Mouse (Mus musculus): ENCODE results near the gene Lyrm9. TPM values are rescaled to one million over a fixed set of nuclear protein-coding genes. Genes with fewer than 3 reads are reported as not detected.

Lyrm9 gene
- 22.5 and 25.5 TPM in 2 replicates for polyA plus RNA-seq (2015; fragmentation: Nextera tagmentation; extraction: Ambion mirVana)

GRCm38 (mm10) chr11:78826442-78827013 is at the start of gene Lyrm9:
Gene Lyrm9, plus strand, starts transcription at chr11:78826584.
- ATAC-seq (replicated peaks; ENCODE audit: low FRiP score) = peak; percentile 85
- Histone ChIP-seq H3K36me3 (no peaks in the 10 kb centered on the region), H3K4me2 (peak within 1 kb of the TSS; percentile 70), H3K27me3 (no peaks in the 10 kb centered on the region), H3K9me3 (replicated peaks) (no peaks in the 10 kb centered on the region), H3K4me1 (peaks cover 64% of the 10 kb centered on the region), H3K9ac (peak within 1 kb of the TSS; percentile 60), H3K27ac (peak within 1 kb of the TSS; percentile 83), H3K4me3 (replicated peaks) (peak within 1 kb of the TSS; percentile 73)
- WGBS = under 1% methylated on average over 51 of the region's 51 CpGs

GRCm38 (mm10) chr11:78777851-78778680 is 48.3 kb upstream of the Lyrm9 start:
- Histone ChIP-seq H3K4me2 (no peak overlapping the region), H3K9ac (no peak overlapping the region), H3K27ac (no peak overlapping the region), H3K9me3 (replicated peaks) (no peaks in the 10 kb centered on the region), H3K4me3 (replicated peaks) (no peak overlapping the region), H3K36me3 (no peaks in the 10 kb centered on the region), H3K27me3 (no peaks in the 10 kb centered on the region), H3K4me1 (0 out of 2 replicates have a peak, but pooled peaks cover 2% of the 10 kb centered on the region)
- 53% methylated on average over 10 of the region's 10 CpGs for WGBS
- no peak for ATAC-seq (replicated peaks; ENCODE audit: low FRiP score)

- Histone ChIP-seq H3K9me3 (replicated peaks) (no peaks in the 10 kb centered on the region), H3K4me2 (no peak overlapping the region), H3K4me1 (0 out of 2 replicates have a peak, but pooled peaks cover 4% of the 10 kb centered on the region), H3K27ac (no peak overlapping the region), H3K27me3 (no peaks in the 10 kb centered on the region), H3K4me3 (replicated peaks) (no peak overlapping the region), H3K36me3 (no peaks in the 10 kb centered on the region), H3K9ac (no peak overlapping the region)
- no peak for ATAC-seq (replicated peaks; ENCODE audit: low FRiP score)
- 94% methylated on average over 3 of the region's 3 CpGs for WGBS
Observed at GRCm38 (mm10) chr11:78780002-78780401, 46.4 kb upstream of the Lyrm9 start.

- Histone ChIP-seq H3K9ac (no peak overlapping the region), H3K27ac (no peak overlapping the region), H3K4me1 (0 out of 2 replicates have a peak, but pooled peaks cover 4% of the 10 kb centered on the region), H3K27me3 (no peaks in the 10 kb centered on the region), H3K4me2 (no peak overlapping the region), H3K4me3 (replicated peaks) (no peak overlapping the region), H3K36me3 (no peaks in the 10 kb centered on the region), H3K9me3 (replicated peaks) (no peaks in the 10 kb centered on the region)
- WGBS = 80% methylated on average over 3 of the region's 3 CpGs
- no peak for ATAC-seq (replicated peaks; ENCODE audit: low FRiP score)
Observed at GRCm38 (mm10) chr11:78780571-78780970, 45.8 kb upstream of the Lyrm9 start.

GRCm38 (mm10) chr11:78782326-78782725 is 44.1 kb upstream of the Lyrm9 start:
- WGBS = 62% methylated on average over 5 of the region's 5 CpGs

GRCm38 (mm10) chr11:78782791-78783347 is 43.5 kb upstream of the Lyrm9 start:
- H3K9me3 ChIP-seq (replicated peaks) = no peaks in the 10 kb centered on the region
- H3K27me3 ChIP-seq = no peaks in the 10 kb centered on the region
- H3K9ac ChIP-seq = no peak overlapping the region
- no peak for ATAC-seq (replicated peaks; ENCODE audit: low FRiP score)
- H3K4me1 ChIP-seq = 0 out of 2 replicates have a peak, but pooled peaks cover 13% of the 10 kb centered on the region
- 65% methylated on average over 9 of the region's 9 CpGs for WGBS
- no peak overlapping the region for H3K4me2 ChIP-seq
- H3K27ac ChIP-seq = no peak overlapping the region
- no peaks in the 10 kb centered on the region for H3K36me3 ChIP-seq
- no peak overlapping the region for H3K4me3 ChIP-seq (replicated peaks)

More at GRCm38 (mm10) chr11:78782326-78782725, 44.1 kb upstream of the Lyrm9 start:
- Histone ChIP-seq H3K9me3 (replicated peaks) (no peaks in the 10 kb centered on the region), H3K4me2 (no peak overlapping the region), H3K27me3 (no peaks in the 10 kb centered on the region), H3K9ac (no peak overlapping the region), H3K4me1 (0 out of 2 replicates have a peak, but pooled peaks cover 9% of the 10 kb centered on the region), H3K27ac (no peak overlapping the region), H3K36me3 (no peaks in the 10 kb centered on the region), H3K4me3 (replicated peaks) (no peak overlapping the region)
- no peak for ATAC-seq (replicated peaks; ENCODE audit: low FRiP score)

GRCm38 (mm10) chr11:78786013-78786431 is 40.4 kb upstream of the Lyrm9 start:
- Histone ChIP-seq H3K4me2 (no peak overlapping the region), H3K4me1 (0 out of 2 replicates have a peak, but pooled peaks cover 14% of the 10 kb centered on the region), H3K9ac (no peak overlapping the region), H3K9me3 (replicated peaks) (no peaks in the 10 kb centered on the region), H3K36me3 (no peaks in the 10 kb centered on the region), H3K27me3 (no peaks in the 10 kb centered on the region), H3K4me3 (replicated peaks) (no peak overlapping the region), H3K27ac (no peak overlapping the region)
- 54% methylated on average over 7 of the region's 7 CpGs for WGBS
- no peak for ATAC-seq (replicated peaks; ENCODE audit: low FRiP score)

GRCm38 (mm10) chr11:78789370-78790060 is 36.9 kb upstream of the Lyrm9 start:
- 85% methylated on average over 11 of the region's 11 CpGs for WGBS
- Histone ChIP-seq H3K9ac (no peak overlapping the region), H3K9me3 (replicated peaks) (no peaks in the 10 kb centered on the region), H3K4me2 (no peak overlapping the region), H3K27me3 (no peaks in the 10 kb centered on the region), H3K4me3 (replicated peaks) (no peak overlapping the region), H3K36me3 (no peaks in the 10 kb centered on the region), H3K27ac (no peak overlapping the region), H3K4me1 (peaks cover 30% of the 10 kb centered on the region)
- ATAC-seq (replicated peaks; ENCODE audit: low FRiP score) = no peak

GRCm38 (mm10) chr11:78791582-78791981 is 34.8 kb upstream of the Lyrm9 start:
- Histone ChIP-seq H3K27ac (peak overlapping the region; percentile 83), H3K4me2 (0 out of 2 replicates have a peak overlapping the region, but pooled peaks have one; percentile 2), H3K9ac (no peak overlapping the region), H3K4me3 (replicated peaks) (no peak overlapping the region), H3K9me3 (replicated peaks) (no peaks in the 10 kb centered on the region), H3K4me1 (peaks cover 27% of the 10 kb centered on the region), H3K27me3 (no peaks in the 10 kb centered on the region), H3K36me3 (no peaks in the 10 kb centered on the region)
- 29% methylated on average over 4 of the region's 4 CpGs for WGBS
- no peak for ATAC-seq (replicated peaks; ENCODE audit: low FRiP score)

GRCm38 (mm10) chr11:78792055-78792454 is 34.3 kb upstream of the Lyrm9 start:
- H3K36me3 ChIP-seq = no peaks in the 10 kb centered on the region
- no peaks in the 10 kb centered on the region for H3K27me3 ChIP-seq
- H3K27ac ChIP-seq = peak overlapping the region; percentile 83
- peaks cover 27% of the 10 kb centered on the region for H3K4me1 ChIP-seq
- ATAC-seq (replicated peaks; ENCODE audit: low FRiP score) = no peak
- H3K4me3 ChIP-seq (replicated peaks) = no peak overlapping the region
- H3K4me2 ChIP-seq = peak overlapping the region; percentile 43
- WGBS = 57% methylated on average over 5 of the region's 5 CpGs
- no peaks in the 10 kb centered on the region for H3K9me3 ChIP-seq (replicated peaks)
- no peak overlapping the region; the same call in 1 of the 2 replicates for H3K9ac ChIP-seq

GRCm38 (mm10) chr11:78792465-78792864 is 33.9 kb upstream of the Lyrm9 start:
- no peaks in the 10 kb centered on the region for H3K9me3 ChIP-seq (replicated peaks)
- WGBS = 31% methylated on average over 11 of the region's 11 CpGs
- H3K4me2 ChIP-seq = peak overlapping the region; percentile 43
- H3K36me3 ChIP-seq = no peaks in the 10 kb centered on the region
- ATAC-seq (replicated peaks; ENCODE audit: low FRiP score) = no peak
- H3K9ac ChIP-seq = no peak overlapping the region
- H3K4me1 ChIP-seq = peaks cover 23% of the 10 kb centered on the region
- peak overlapping the region; percentile 28 for H3K4me3 ChIP-seq (replicated peaks)
- H3K27ac ChIP-seq = peak overlapping the region; percentile 83; the same call in 1 of the 2 replicates
- no peaks in the 10 kb centered on the region for H3K27me3 ChIP-seq
